Mouse (Mus musculus): ENCODE data around the gene Oxct2a.

Oxct2a gene

DNA sequence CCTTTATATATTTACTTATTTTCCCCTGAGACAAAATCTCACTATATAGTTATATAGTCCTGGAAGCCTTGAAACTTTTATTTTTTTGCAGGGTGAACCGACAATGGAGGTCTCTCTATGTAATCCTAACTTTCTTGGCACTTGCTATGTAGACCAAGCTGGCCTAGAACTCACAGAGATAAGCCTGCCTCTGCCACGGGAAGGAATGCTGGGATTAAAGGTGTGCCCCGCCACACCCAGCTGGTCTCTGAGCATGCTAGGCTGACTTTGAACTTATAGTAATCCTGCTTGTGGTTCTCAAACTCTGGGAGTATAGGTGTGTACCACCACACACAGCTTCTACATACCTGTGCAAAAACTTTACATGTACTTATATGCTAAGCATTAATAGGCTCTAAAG, 43.3 kb downstream of the Oxct2a start:
- no peak for DNase-seq (ENCODE audit: extremely low spot score, low spot score)
